ENCODE assay signal across 8 mouse cellular contexts in genomic region chr17:72522381-72522780, GRCm38 (mm10).
DNase-seq lines count a peak whose midpoint lies in the region; ATAC-seq lines count a peak whose summit lies in the region.

No protein-coding gene starts in this region.

- peak; percentile 55; the same call in 1 of the 2 replicates for ATAC-seq in midbrain, embryonic 11.5 days (ENCODE audit: low FRiP score)
- ATAC-seq in midbrain, embryonic 16.5 days, result no peak
- peak; percentile 73 for ATAC-seq in forebrain, embryonic 14.5 days
- ATAC-seq in hindbrain, embryonic 14.5 days (ENCODE audit: low FRiP score), result peak; percentile 48; the same call in 1 of the 2 replicates
- ATAC-seq in neural tube, embryonic 13.5 days (ENCODE audit: low read depth), result 0 out of 2 replicates have a peak, but pooled peaks have one; percentile 40

- no peaks in the 10 kb centered on the region for H3K4me1 ChIP-seq in midbrain, embryonic 11.5 days (ENCODE audit: control insufficient read depth, insufficient read depth, low read length)
- no peaks in the 10 kb centered on the region for H3K4me1 ChIP-seq in midbrain, embryonic 16.5 days (ENCODE audit: control insufficient read depth, insufficient read depth, low read length)
- H3K4me1 ChIP-seq in forebrain, embryonic 14.5 days (ENCODE audit: control insufficient read depth, insufficient read depth, low read length), result no peaks in the 10 kb centered on the region
- no peaks in the 10 kb centered on the region for H3K4me1 ChIP-seq in hindbrain, embryonic 14.5 days (replicated peaks; ENCODE audit: control insufficient read depth, insufficient read depth, low read length)
- no peaks in the 10 kb centered on the region for H3K4me1 ChIP-seq in neural tube, embryonic 13.5 days (replicated peaks)

- 26% methylated on average over 4 of the region's 4 CpGs for WGBS in midbrain, embryonic 11.5 days
- WGBS in midbrain, embryonic 16.5 days, result 11% methylated on average over 4 of the region's 4 CpGs
- WGBS in forebrain, embryonic 14.5 days, result 3% methylated on average over 4 of the region's 4 CpGs
- 23% methylated on average over 4 of the region's 4 CpGs for WGBS in hindbrain, embryonic 14.5 days
- 17% methylated on average over 4 of the region's 4 CpGs for WGBS in neural tube, embryonic 13.5 days

- H3K36me3 ChIP-seq in midbrain, embryonic 11.5 days (ENCODE audit: control insufficient read depth, insufficient read depth, low read length), result no peaks in the 10 kb centered on the region
- no peaks in the 10 kb centered on the region for H3K36me3 ChIP-seq in midbrain, embryonic 16.5 days (ENCODE audit: control insufficient read depth, insufficient read depth, low read length)
- no peaks in the 10 kb centered on the region for H3K36me3 ChIP-seq in forebrain, embryonic 14.5 days (ENCODE audit: control insufficient read depth, insufficient read depth, low read length)
- no peaks in the 10 kb centered on the region for H3K36me3 ChIP-seq in hindbrain, embryonic 14.5 days (replicated peaks; ENCODE audit: control insufficient read depth, insufficient read depth)
- no peaks in the 10 kb centered on the region for H3K36me3 ChIP-seq in neural tube, embryonic 13.5 days

- no peaks in the 10 kb centered on the region for H3K9me3 ChIP-seq in midbrain, embryonic 11.5 days (ENCODE audit: control insufficient read depth, low read length)
- H3K9me3 ChIP-seq in midbrain, embryonic 16.5 days (replicated peaks; ENCODE audit: control insufficient read depth, low read length, poor library complexity, severe bottlenecking), result no peaks in the 10 kb centered on the region
- H3K9me3 ChIP-seq in forebrain, embryonic 14.5 days (replicated peaks; ENCODE audit: control insufficient read depth, low read length), result no peaks in the 10 kb centered on the region
- no peaks in the 10 kb centered on the region for H3K9me3 ChIP-seq in hindbrain, embryonic 14.5 days (ENCODE audit: control insufficient read depth, low read length)
- H3K9me3 ChIP-seq in neural tube, embryonic 13.5 days, result no peaks in the 10 kb centered on the region

- peak; percentile 90 for DNase-seq in midbrain, embryonic 11.5 days (ENCODE audit: low spot score, missing footprints)
- DNase-seq in brain, adult 2 months (ENCODE audit: low read depth, low spot score), result peak; percentile 80
- DNase-seq in forebrain, embryonic 14.5 days (ENCODE audit: low spot score), result peak; percentile 78
- peak; percentile 65 for DNase-seq in hindbrain, embryonic 14.5 days (ENCODE audit: low spot score)
- DNase-seq in left cerebral cortex, postnatal 10 days (ENCODE audit: extremely low spot score in 1 of 2, low spot score in 2 of 2), result peak; percentile 38 to 66
- DNase-seq in c-Kit-positive CD71-positive TER-119-positive erythroid progenitor cells, embryonic 14.5 days (ENCODE audit: low spot score), result no peak

- no peak overlapping the region for H3K9ac ChIP-seq in midbrain, embryonic 11.5 days (ENCODE audit: low read length)
- H3K9ac ChIP-seq in midbrain, embryonic 16.5 days (ENCODE audit: low read depth, low read length), result no peak overlapping the region
- H3K9ac ChIP-seq in forebrain, embryonic 14.5 days (ENCODE audit: low read length), result no peak overlapping the region
- H3K9ac ChIP-seq in hindbrain, embryonic 14.5 days, result no peak overlapping the region
- no peak overlapping the region for H3K9ac ChIP-seq in neural tube, embryonic 13.5 days

- H3K27me3 ChIP-seq in midbrain, embryonic 11.5 days (ENCODE audit: control insufficient read depth, insufficient read depth, low read length), result no peaks in the 10 kb centered on the region
- no peaks in the 10 kb centered on the region for H3K27me3 ChIP-seq in midbrain, embryonic 16.5 days (ENCODE audit: control insufficient read depth, insufficient read depth, low read depth, low read length)
- H3K27me3 ChIP-seq in forebrain, embryonic 14.5 days (replicated peaks; ENCODE audit: control insufficient read depth, insufficient read depth, low read length), result no peaks in the 10 kb centered on the region
- no peaks in the 10 kb centered on the region for H3K27me3 ChIP-seq in hindbrain, embryonic 14.5 days (ENCODE audit: control insufficient read depth, insufficient read depth, low read length)
- no peaks in the 10 kb centered on the region for H3K27me3 ChIP-seq in neural tube, embryonic 13.5 days

- H3K4me2 ChIP-seq in midbrain, embryonic 11.5 days, result no peak overlapping the region
- H3K4me2 ChIP-seq in midbrain, embryonic 16.5 days (ENCODE audit: low read length), result no peak overlapping the region
- no peak overlapping the region for H3K4me2 ChIP-seq in forebrain, embryonic 14.5 days (ENCODE audit: low read length)
- H3K4me2 ChIP-seq in hindbrain, embryonic 14.5 days (replicated peaks), result no peak overlapping the region
- no peak overlapping the region for H3K4me2 ChIP-seq in neural tube, embryonic 13.5 days

- intact Hi-C loops in left cerebral cortex, postnatal 10 days (cut with DNase I), result loop anchor here (5.0 kb wide), 2 partner anchors 205 to 560 kb away; no protein-coding TSS in a partner anchor

- no peak overlapping the region for H3K27ac ChIP-seq in midbrain, embryonic 11.5 days (ENCODE audit: low read depth, low read length)
- H3K27ac ChIP-seq in midbrain, embryonic 16.5 days (ENCODE audit: low read length), result no peak overlapping the region
- no peak overlapping the region for H3K27ac ChIP-seq in forebrain, embryonic 14.5 days (ENCODE audit: low read depth, low read length)
- no peak overlapping the region for H3K27ac ChIP-seq in hindbrain, embryonic 14.5 days
- H3K27ac ChIP-seq in neural tube, embryonic 13.5 days (replicated peaks), result no peak overlapping the region

- H3K4me3 ChIP-seq in midbrain, embryonic 11.5 days (ENCODE audit: low read depth, low read length), result no peak overlapping the region
- no peak overlapping the region for H3K4me3 ChIP-seq in midbrain, embryonic 16.5 days (ENCODE audit: low read depth, low read length)
- H3K4me3 ChIP-seq in forebrain, embryonic 14.5 days (ENCODE audit: low read depth, low read length), result no peak overlapping the region
- H3K4me3 ChIP-seq in hindbrain, embryonic 14.5 days (replicated peaks; ENCODE audit: low read length), result no peak overlapping the region
- H3K4me3 ChIP-seq in neural tube, embryonic 13.5 days, result no peak overlapping the region
